Mouse (Mus musculus) MEL (cell line): ENCODE results near the gene Adck2. TPM values are rescaled to one million over a fixed set of nuclear protein-coding genes. Genes with fewer than 3 reads are reported as not detected.

Source experiments
- DNase-seq: peaks from one replicate; pipeline ENCODE4 v3.0.0; 2011; ENCODE audit warnings: low read depth, low spot score
- H3K27ac ChIP-seq: 2 replicates; pipeline ENCODE4 v1.5.1; 2012; ENCODE audit warnings: low read depth, mild to moderate bottlenecking, control low read depth, low read length, moderate library complexity; ENCODE audit not compliant: control insufficient read depth
- H3K27me3 ChIP-seq, 2 experiments: fragments of 150-350 bp in 1 of 2; sonication (generic) in 1 of 2; 2 replicates each; pipeline ENCODE4 v1.6.1; 2012; ENCODE audit warnings: low read length in 2 of 2, mild to moderate bottlenecking in 2 of 2, improper control_type of control experiment in 1 of 2, moderate library complexity in 1 of 2; ENCODE audit not compliant: insufficient read depth in 2 of 2, control insufficient read depth in 1 of 2
- H3K36me3 ChIP-seq, 2 experiments: 2 replicates each; pipeline ENCODE4 v1.6.1; 2012 to 2014; ENCODE audit warnings: low read length in 2 of 2, improper control_type of control experiment in 1 of 2, inconsistent platforms in 1 of 2, mild to moderate bottlenecking in 1 of 2; ENCODE audit not compliant: insufficient read depth in 2 of 2, control insufficient read depth in 1 of 2
- H3K4me1 ChIP-seq, 2 experiments: fragments of 150-350 bp in 1 of 2; sonication (generic) in 1 of 2; 2 replicates each; pipeline ENCODE4 v1.6.1; 2012; ENCODE audit warnings: low read length in 2 of 2, improper control_type of control experiment in 1 of 2, mild to moderate bottlenecking in 1 of 2; ENCODE audit not compliant: insufficient read depth in 2 of 2, control insufficient read depth in 1 of 2
- H3K4me3 ChIP-seq, 2 experiments: fragments of 150-350 bp in 1 of 2; sonication (generic) in 1 of 2; 2 replicates each; pipeline ENCODE4 v1.5.1; 2012; ENCODE audit warnings: low read depth in 2 of 2, low read length in 2 of 2, mild to moderate bottlenecking in 2 of 2, moderate library complexity in 2 of 2, control low read depth in 1 of 2, improper control_type of control experiment in 1 of 2; ENCODE audit not compliant: control insufficient read depth in 1 of 2, insufficient read depth in 1 of 2
- H3K79me2 ChIP-seq: 2 replicates; pipeline ENCODE4 v1.6.1; 2012; ENCODE audit warnings: mild to moderate bottlenecking, low read length, moderate library complexity; ENCODE audit not compliant: control insufficient read depth, poor library complexity, insufficient read depth
- H3K9ac ChIP-seq: 2 replicates; pipeline ENCODE4 v1.6.1; 2012; ENCODE audit warnings: low read depth, mild to moderate bottlenecking, control low read depth, low read length, moderate library complexity; ENCODE audit not compliant: control insufficient read depth, poor library complexity, severe bottlenecking
- H3K9me3 ChIP-seq: fragments of 150-350 bp; sonication (generic); replicated peaks from 2 replicates; pipeline ENCODE4 v1.6.1; 2012; ENCODE audit warnings: mild to moderate bottlenecking, low read length, improper control_type of control experiment, moderate library complexity; ENCODE audit not compliant: insufficient read depth
- BHLHE40 ChIP-seq: IDR thresholded peaks from 2 replicates; pipeline ENCODE4 v1.6.1; 2012; ENCODE audit warnings: low read depth, mild to moderate bottlenecking, inconsistent platforms, low read length, improper control_type of control experiment, borderline replicate concordance
- CHD2 ChIP-seq: IDR thresholded peaks from 2 replicates; pipeline ENCODE4 v1.6.1; 2011; ENCODE audit warnings: low read length, improper control_type of control experiment
- EP300 ChIP-seq, 2 experiments: IDR thresholded peaks; 2 replicates each; pipeline ENCODE4 v1.6.1; 2011; ENCODE audit warnings: improper control_type of control experiment in 2 of 2, low read length in 2 of 2, low read depth in 1 of 2, mild to moderate bottlenecking in 1 of 2
- GATA1 ChIP-seq: IDR thresholded peaks from 2 replicates; pipeline ENCODE4 v1.6.1; 2011; ENCODE audit warnings: low read depth, low read length, improper control_type of control experiment
- HCFC1 ChIP-seq: IDR thresholded peaks from 2 replicates; pipeline ENCODE4 v1.6.1; 2012; ENCODE audit warnings: low read depth, mild to moderate bottlenecking, inconsistent platforms, low read length, improper control_type of control experiment, moderate library complexity
- KAT2A ChIP-seq: conservative IDR thresholded peaks from 2 replicates; pipeline ENCODE4 v1.6.1; 2012; ENCODE audit warnings: low read depth, low read length, improper control_type of control experiment, inconsistent platforms
- MAFK ChIP-seq: IDR thresholded peaks from 2 replicates; pipeline ENCODE4 v1.6.1; 2011; ENCODE audit warnings: low read depth, mild to moderate bottlenecking, low read length, improper control_type of control experiment, borderline replicate concordance
- MAX ChIP-seq: IDR thresholded peaks from 2 replicates; pipeline ENCODE4 v1.6.1; 2011; ENCODE audit warnings: low read length, improper control_type of control experiment
- MAZ ChIP-seq: IDR thresholded peaks from 2 replicates; pipeline ENCODE4 v1.6.1; 2012; ENCODE audit warnings: low read depth, mild to moderate bottlenecking, inconsistent platforms, low read length, improper control_type of control experiment
- MYB ChIP-seq: IDR thresholded peaks from 2 replicates; pipeline ENCODE4 v1.6.1; 2011; ENCODE audit warnings: mild to moderate bottlenecking, low read depth, low read length, improper control_type of control experiment
- RCOR1 ChIP-seq: IDR thresholded peaks from 2 replicates; pipeline ENCODE4 v1.6.1; 2012; ENCODE audit warnings: low read depth, mild to moderate bottlenecking, inconsistent platforms, low read length, improper control_type of control experiment
- SIN3A ChIP-seq: IDR thresholded peaks from 2 replicates; pipeline ENCODE4 v1.6.1; 2012; ENCODE audit warnings: low read length, improper control_type of control experiment, inconsistent platforms
- SMC3 ChIP-seq: IDR thresholded peaks from 2 replicates; pipeline ENCODE4 v1.6.1; 2011; ENCODE audit warnings: low read depth, low read length, improper control_type of control experiment
- USF1 ChIP-seq: IDR thresholded peaks from 2 replicates; pipeline ENCODE4 v1.6.1; 2014; ENCODE audit warnings: low read depth, mild to moderate bottlenecking, inconsistent platforms, low read length, improper control_type of control experiment, moderate library complexity
- USF2 ChIP-seq, 2 experiments: IDR thresholded peaks; 2 replicates each; pipeline ENCODE4 v1.6.1; 2011 to 2012; ENCODE audit warnings: improper control_type of control experiment in 2 of 2, low read length in 2 of 2, borderline replicate concordance in 1 of 2, inconsistent platforms in 1 of 2, low read depth in 1 of 2, mild to moderate bottlenecking in 1 of 2; ENCODE audit not compliant: insufficient read depth in 1 of 2
- ZKSCAN1 ChIP-seq: IDR thresholded peaks from 2 replicates; pipeline ENCODE4 v1.6.1; 2012; ENCODE audit warnings: low read depth, mild to moderate bottlenecking, inconsistent platforms, low read length, improper control_type of control experiment, moderate library complexity
- ZMIZ1 ChIP-seq: IDR thresholded peaks from 2 replicates; pipeline ENCODE4 v1.6.1; 2012; ENCODE audit warnings: low read depth, mild to moderate bottlenecking, inconsistent platforms, low read length, improper control_type of control experiment, moderate library complexity
- polyA plus RNA-seq, 2 experiments: library from polyadenylated mRNA; stranded (reverse) in 1 of 2; unstranded in 1 of 2; fragments of >175 nt in 1 of 2; fragments of >200 nt in 1 of 2; gene quantifications; 2 replicates each; pipeline versions ENCODE4 v1.2.1 to v1.2.4; 2012; ENCODE audit warnings: low replicate concordance in 2 of 2, low read depth in 1 of 2; ENCODE audit not compliant: insufficient read length in 2 of 2, insufficient read depth in 1 of 2, missing spikeins in 1 of 2
- total RNA-seq: library from RNA; depleted of rRNA; stranded (reverse); fragments of 300-350 nt; gene quantifications from 2 replicates; pipeline ENCODE4 v1.2.3, GENCODE M21; 2012

Adck2 gene
- total and polyA plus RNA-seq, 3 experiments = 8.1 to 11.6 TPM; not detected in 1

- TF ChIP-seq MAFK = no peak
- no peak for TF ChIP-seq ZKSCAN1
- no peak for TF ChIP-seq MYB
- peak; percentile 92 for TF ChIP-seq SIN3A
These were observed at the start of gene Adck2 (continued) for GRCm38 (mm10) chr6:39573791-39574554.

- Histone ChIP-seq H3K27ac (no peak overlapping the region), H3K27me3 (peaks cover 4 to 5% of the 10 kb centered on the region in 2 experiments; a peak in 3 of 4 replicates), H3K9me3 (no peaks in the 10 kb centered on the region), H3K4me1 (no peaks in the 10 kb centered on the region), H3K79me2 (no peaks in the 10 kb centered on the region), H3K36me3 (no peaks in the 10 kb centered on the region), H3K4me3 (no peak overlapping the region), H3K9ac (no peak overlapping the region)
- TF ChIP-seq EP300 (IDR thresholded peaks at IDR 0.05; ENCODE audit: low read depth in 1 of 2, low read length in 2 of 2) (peak in 1 of 2 experiments; percentile 36; a peak in 2 of 4 replicates), BHLHE40 (peak; percentile 78; the same call in 1 of the 2 replicates), RCOR1 (peak; percentile 91), MAZ (no peak), KAT2A (no peak), SMC3 (no peak), USF2 (IDR thresholded peaks at IDR 0.05; ENCODE audit: borderline replicate concordance in 1 of 2, insufficient read depth in 1 of 2, low read depth in 1 of 2, low read length in 2 of 2) (0 out of 4 replicates have a peak, but pooled peaks have one; percentile 16 to 32), GATA1 (0 out of 2 replicates have a peak, but pooled peaks have one; percentile 8), USF1 (peak; percentile 86), MAX (peak; percentile 69)
- peak; percentile 49 for DNase-seq
These were observed 46.9 kb upstream of the Adck2 start for GRCm38 (mm10) chr6:39526797-39527196.

GRCm38 (mm10) chr6:39527337-39527784 is 46.3 kb upstream of the Adck2 start:
- DNase-seq = peak; percentile 5
- Histone ChIP-seq H3K36me3 (no peaks in the 10 kb centered on the region), H3K4me3 (no peak overlapping the region), H3K27ac (no peak overlapping the region), H3K9ac (no peak overlapping the region), H3K79me2 (no peaks in the 10 kb centered on the region), H3K4me1 (no peaks in the 10 kb centered on the region), H3K9me3 (no peaks in the 10 kb centered on the region), H3K27me3 (peaks cover 4 to 5% of the 10 kb centered on the region in 2 experiments; a peak in 3 of 4 replicates)
- TF ChIP-seq CHD2 (no peak), HCFC1 (no peak), GATA1 (no peak), ZMIZ1 (no peak), MAX (no peak)
